In the genomic region with DNA sequence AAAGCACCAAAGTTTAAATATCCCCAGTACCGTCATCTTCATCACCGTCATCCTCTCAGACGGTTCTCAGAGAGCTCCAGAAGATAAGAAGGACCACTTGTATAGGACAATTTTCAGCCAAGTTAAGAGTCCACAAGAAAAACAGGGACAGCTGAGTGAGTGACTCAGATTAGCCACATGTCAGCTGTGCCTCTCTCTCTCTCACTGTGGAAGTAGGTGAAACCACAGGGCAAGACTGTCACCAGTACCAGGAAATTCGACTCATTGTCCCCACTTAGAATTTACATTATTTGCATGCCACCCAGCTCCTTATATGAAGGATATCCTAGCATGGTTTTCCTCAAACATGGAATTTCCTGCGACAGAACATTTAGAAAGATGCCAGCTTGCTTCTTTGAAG, we compare ENCODE assay signal across 17 mouse cellular contexts.
DNase-seq lines count a peak whose midpoint lies in the region; ATAC-seq and TF ChIP-seq lines count a peak whose summit lies in the region.
"Had no signal": no experiment of that assay in that cellular context is flagged by ENCODE, and none has a peak within 500 bp of the region (broad histone marks: within the 10 kb centered on the region; RNA-seq: fewer than 3 reads in every experiment).

No protein-coding gene starts in this region.

- no peaks in the 10 kb centered on the region for H3K27me3 ChIP-seq in forebrain, postnatal 0 days (ENCODE audit: insufficient read depth, low read length)
- H3K27me3 ChIP-seq in forebrain, embryonic 16.5 days (replicated peaks; ENCODE audit: control insufficient read depth, insufficient read depth, low read length) = no peaks in the 10 kb centered on the region
- H3K27me3 ChIP-seq in heart, embryonic 10.5 days (ENCODE audit: insufficient read depth, poor library complexity, severe bottlenecking) = 0 out of 2 replicates have a peak, but pooled peaks cover 6% of the 10 kb centered on the region
- H3K27me3 ChIP-seq in heart, embryonic 12.5 days (replicated peaks) = no peaks in the 10 kb centered on the region
- H3K27me3 ChIP-seq: embryonic facial prominence, embryonic 12.5 days; embryonic facial prominence, embryonic 15.5 days; forebrain, embryonic 15.5 days; intestine, embryonic 15.5 days had no signal

- no peaks in the 10 kb centered on the region for H3K4me1 ChIP-seq in forebrain, postnatal 0 days (ENCODE audit: insufficient read depth)
- H3K4me1 ChIP-seq in forebrain, embryonic 16.5 days (replicated peaks; ENCODE audit: control insufficient read depth, insufficient read depth, low read length) = no peaks in the 10 kb centered on the region
- H3K4me1 ChIP-seq in heart, embryonic 10.5 days = no peaks in the 10 kb centered on the region
- H3K4me1 ChIP-seq in heart, embryonic 12.5 days (replicated peaks) = no peaks in the 10 kb centered on the region
- H3K4me1 ChIP-seq in embryonic fibroblast, embryonic 13.5 days (ENCODE audit: control insufficient read depth, insufficient read depth, low read length) = peaks cover 24% of the 10 kb centered on the region
- H3K4me1 ChIP-seq: embryonic facial prominence, embryonic 12.5 days; embryonic facial prominence, embryonic 15.5 days; forebrain, embryonic 12.5 days; forebrain, embryonic 15.5 days; hindbrain, embryonic 10.5 days; hindbrain, embryonic 13.5 days; intestine, embryonic 15.5 days had no signal

- no peak overlapping the region for H3K9ac ChIP-seq in forebrain, postnatal 0 days
- no peak overlapping the region for H3K9ac ChIP-seq in forebrain, embryonic 16.5 days (replicated peaks; ENCODE audit: low read depth, low read length)
- H3K9ac ChIP-seq in heart, embryonic 12.5 days = no peak overlapping the region
- H3K9ac ChIP-seq: embryonic facial prominence, embryonic 12.5 days; embryonic facial prominence, embryonic 15.5 days; forebrain, embryonic 12.5 days; forebrain, embryonic 15.5 days; hindbrain, embryonic 13.5 days; intestine, embryonic 15.5 days had no signal

- no peak overlapping the region for H3K4me2 ChIP-seq in forebrain, postnatal 0 days (ENCODE audit: low read depth)
- no peak overlapping the region for H3K4me2 ChIP-seq in forebrain, embryonic 16.5 days (ENCODE audit: low read length)
- no peak overlapping the region for H3K4me2 ChIP-seq in heart, embryonic 12.5 days
- H3K4me2 ChIP-seq: embryonic facial prominence, embryonic 12.5 days; embryonic facial prominence, embryonic 15.5 days; forebrain, embryonic 12.5 days; forebrain, embryonic 15.5 days; hindbrain, embryonic 13.5 days; intestine, embryonic 15.5 days had no signal

- no peak overlapping the region for H3K4me3 ChIP-seq in forebrain, postnatal 0 days (ENCODE audit: low read depth, low read length)
- H3K4me3 ChIP-seq in forebrain, embryonic 16.5 days (replicated peaks; ENCODE audit: low read length) = no peak overlapping the region
- no peak overlapping the region for H3K4me3 ChIP-seq in heart, embryonic 10.5 days
- no peak overlapping the region for H3K4me3 ChIP-seq in heart, embryonic 12.5 days
- H3K4me3 ChIP-seq in embryonic fibroblast, embryonic 13.5 days (ENCODE audit: insufficient read depth, low read length) = no peak overlapping the region
- H3K4me3 ChIP-seq: embryonic facial prominence, embryonic 12.5 days; embryonic facial prominence, embryonic 15.5 days; erythroblast, embryonic 14.5 days; forebrain, embryonic 12.5 days; forebrain, embryonic 15.5 days; hindbrain, embryonic 10.5 days; hindbrain, embryonic 13.5 days; intestine, embryonic 15.5 days had no signal

- H3K9me3 ChIP-seq in forebrain, postnatal 0 days (ENCODE audit: low read length) = no peaks in the 10 kb centered on the region
- no peaks in the 10 kb centered on the region for H3K9me3 ChIP-seq in forebrain, embryonic 16.5 days (ENCODE audit: control insufficient read depth, low read length)
- H3K9me3 ChIP-seq in heart, embryonic 10.5 days = no peaks in the 10 kb centered on the region
- H3K9me3 ChIP-seq in heart, embryonic 12.5 days (replicated peaks) = no peaks in the 10 kb centered on the region
- H3K9me3 ChIP-seq: embryonic facial prominence, embryonic 12.5 days; embryonic facial prominence, embryonic 15.5 days; forebrain, embryonic 12.5 days; forebrain, embryonic 15.5 days; G1E; hindbrain, embryonic 10.5 days; hindbrain, embryonic 13.5 days; intestine, embryonic 15.5 days had no signal

- DNase-seq in forebrain, postnatal 0 days = no peak
- DNase-seq in heart, embryonic 10.5 days (ENCODE audit: low spot score) = peak; percentile 14
- DNase-seq in urinary bladder, adult 18-20 months (ENCODE audit: low spot score in 2 of 2) = no peak
- no peak for DNase-seq in lung, postnatal 10 days

- 71% methylated on average over 5 of the region's 5 CpGs for WGBS in forebrain, postnatal 0 days
- WGBS in forebrain, embryonic 16.5 days = 74% methylated on average over 5 of the region's 5 CpGs
- WGBS in heart, embryonic 10.5 days = 62% methylated on average over 5 of the region's 5 CpGs
- 61% methylated on average over 5 of the region's 5 CpGs for WGBS in heart, embryonic 12.5 days

- TF ChIP-seq CTCF in forebrain, postnatal 0 days (IDR thresholded peaks at IDR 0.05; ENCODE audit: low read depth) = no peak
- no peak for TF ChIP-seq CTCF in embryonic fibroblast, embryonic 13.5 days (IDR thresholded peaks at IDR 0.05; ENCODE audit: borderline replicate concordance, insufficient read depth, low read length)

- no peak overlapping the region for H3K27ac ChIP-seq in forebrain, postnatal 0 days (ENCODE audit: low read depth, low read length)
- H3K27ac ChIP-seq in forebrain, embryonic 16.5 days (ENCODE audit: low read length) = no peak overlapping the region
- H3K27ac ChIP-seq in heart, embryonic 10.5 days = no peak overlapping the region
- H3K27ac ChIP-seq in heart, embryonic 12.5 days (ENCODE audit: poor library complexity, severe bottlenecking) = no peak overlapping the region
- H3K27ac ChIP-seq in embryonic fibroblast, embryonic 13.5 days (ENCODE audit: insufficient read depth, low read length) = peak overlapping the region; percentile 64; the same call in 1 of the 2 replicates
- H3K27ac ChIP-seq: embryonic facial prominence, embryonic 12.5 days; embryonic facial prominence, embryonic 15.5 days; forebrain, embryonic 12.5 days; forebrain, embryonic 15.5 days; hindbrain, embryonic 10.5 days; hindbrain, embryonic 13.5 days; intestine, embryonic 15.5 days had no signal

- 0 out of 2 replicates have a peak, but pooled peaks have one; percentile 11 for ATAC-seq in forebrain, postnatal 0 days
- no peak for ATAC-seq in forebrain, embryonic 16.5 days
- no peak for ATAC-seq in heart, embryonic 12.5 days (ENCODE audit: insufficient number of reproducible peaks, low FRiP score)
- ATAC-seq in CD4-positive, CD25-positive, alpha-beta regulatory T cell, adult 4 months = no peak

- TF ChIP-seq POLR2A in embryonic fibroblast, embryonic 13.5 days (IDR thresholded peaks at IDR 0.05; ENCODE audit: low read depth, low read length) = no peak

- H3K36me3 ChIP-seq in forebrain, postnatal 0 days (ENCODE audit: insufficient read depth) = no peaks in the 10 kb centered on the region
- H3K36me3 ChIP-seq in forebrain, embryonic 16.5 days (ENCODE audit: control insufficient read depth, insufficient read depth) = no peaks in the 10 kb centered on the region
- H3K36me3 ChIP-seq in heart, embryonic 10.5 days = no peaks in the 10 kb centered on the region
- H3K36me3 ChIP-seq in heart, embryonic 12.5 days = 0 out of 2 replicates have a peak, but pooled peaks cover 3% of the 10 kb centered on the region
- H3K36me3 ChIP-seq: embryonic facial prominence, embryonic 12.5 days; forebrain, embryonic 12.5 days; forebrain, embryonic 15.5 days; G1E; hindbrain, embryonic 10.5 days; hindbrain, embryonic 13.5 days; intestine, embryonic 15.5 days had no signal
